13 mouse cellular contexts compared by ENCODE assay signal in genomic region chr15:75141812-75142360, GRCm38 (mm10). TPM values are rescaled to one million over a fixed set of nuclear protein-coding genes. Genes with fewer than 3 reads are reported as not detected.
A peak's percentile ranks its signal among the peaks of the same experiment; 100 is the strongest.
DNase-seq lines count a peak whose midpoint lies in the region; ATAC-seq and TF ChIP-seq lines count a peak whose summit lies in the region.
"Not testable (repeated sequence)": the region's sequence is repeated elsewhere in the genome, so short reads cannot be mapped to it uniquely, and the experiment has no call there.
"Had no signal": no experiment of that assay in that cellular context is flagged by ENCODE, and none has a peak within 500 bp of the region (broad histone marks: within the 10 kb centered on the region; RNA-seq: fewer than 3 reads in every experiment).

No protein-coding gene starts in this region.

- H3K27me3 ChIP-seq in midbrain, postnatal 0 days (ENCODE audit: insufficient read depth, low read length); spleen, adult 2 months (ENCODE audit: control insufficient read depth, insufficient read depth, low read length): not testable (repeated sequence)

- H3K36me3 ChIP-seq in midbrain, postnatal 0 days (ENCODE audit: insufficient read depth, low read length); spleen, adult 2 months (ENCODE audit: control insufficient read depth, insufficient read depth, low read length): not testable (repeated sequence)

- not testable (repeated sequence) for H3K9me3 ChIP-seq in midbrain, postnatal 0 days (ENCODE audit: low read length)

- not testable (repeated sequence) for H3K27ac ChIP-seq in midbrain, postnatal 0 days (ENCODE audit: low read depth, low read length); spleen, adult 2 months (ENCODE audit: insufficient read depth, low read length)

- DNase-seq in R1 (ENCODE audit: low read depth, low spot score) (peak; percentile 62), liver (peak; percentile 12)
- DNase-seq in c-Kit-positive CD71-negative TER-119-negative erythroid progenitor cells, embryonic 14.5 days (ENCODE audit: low read depth) = peak; percentile 37
- peak; percentile 11 for DNase-seq in forelimb bud, embryonic 11.5 days (ENCODE audit: low read depth, low spot score)
- peak; percentile 30 for DNase-seq in kidney, adult 18-20 months
- DNase-seq in midbrain, postnatal 0 days (ENCODE audit: low spot score) = peak; percentile 2
- DNase-seq in spleen, adult 2 months (ENCODE audit: low read depth in 1 of 2, low spot score in 2 of 2) = peak; percentile 28 to 44

- not testable (repeated sequence) for ATAC-seq in midbrain, postnatal 0 days (ENCODE audit: low FRiP score)

- TF ChIP-seq CTCF in midbrain, postnatal 0 days (IDR thresholded peaks at IDR 0.05) = peak; percentile 57
- peak; percentile 34; the same call in 1 of the 2 replicates for TF ChIP-seq CTCF in spleen, adult 2 months (IDR thresholded peaks at IDR 0.05; ENCODE audit: extremely low read depth, insufficient read depth, insufficient read length, insufficient replicate concordance)

- H3K4me2 ChIP-seq in midbrain, postnatal 0 days (ENCODE audit: low read depth, low read length, poor library complexity, severe bottlenecking) = not testable (repeated sequence)

- H3K4me1 ChIP-seq in midbrain, postnatal 0 days (ENCODE audit: insufficient read depth, low read length); spleen, adult 2 months (ENCODE audit: control insufficient read depth, insufficient read depth, insufficient read length): not testable (repeated sequence)

- H3K9ac ChIP-seq in midbrain, postnatal 0 days (replicated peaks; ENCODE audit: low read length, poor library complexity, severe bottlenecking) = not testable (repeated sequence)

- 43% methylated on average over 6 of the region's 6 CpGs for WGBS in midbrain, postnatal 0 days
- WGBS in spleen, adult 2 months = 46% methylated on average over 6 of the region's 6 CpGs

- TF ChIP-seq POLR2A in spleen, adult 2 months (IDR thresholded peaks at IDR 0.05; ENCODE audit: low read depth, low read length) = not testable (repeated sequence)

- not testable (repeated sequence) for H3K4me3 ChIP-seq in midbrain, postnatal 0 days (ENCODE audit: low read depth, low read length); spleen, adult 2 months (ENCODE audit: extremely low read depth, insufficient read depth, insufficient read length)

RNA-seq across cellular contexts. Expression of gene Ly6g, which starts 13.2 kb away (rescaled TPM):
- total RNA-seq in midbrain, postnatal 0 days (2014; rRNA removed) = not detected in 2 replicates
- not detected in 2 replicates for polyA plus RNA-seq in midbrain, postnatal 0 days (2015; fragmentation: Nextera tagmentation; extraction: Ambion mirVana)
- polyA plus RNA-seq in spleen, adult 2 months (2012; rRNA removed) = 1.7 TPM in 2 replicates
- total RNA-seq: layer of hippocampus, postnatal 36 days had no signal
- polyA plus RNA-seq: embryonic facial prominence, embryonic 13.5 days; frontal cortex, adult 2 months; heart, embryonic 11.5 days; intestine, embryonic 15.5 days; neural tube, embryonic 12.5 days had no signal

RNA-seq across cellular contexts. Expression of gene Ly6c2, which starts 30.1 kb away (rescaled TPM):
- total RNA-seq in midbrain, postnatal 0 days (2014; rRNA removed) = not detected in 2 replicates
- 0.39 and 0.56 TPM in 2 replicates for polyA plus RNA-seq in midbrain, postnatal 0 days (2015; fragmentation: Nextera tagmentation; extraction: Ambion mirVana)
- polyA plus RNA-seq in spleen, adult 2 months (2012; rRNA removed) = 193 and 254 TPM in 2 replicates
- polyA plus RNA-seq: heart, embryonic 11.5 days; neural tube, embryonic 12.5 days had no signal

Comparison
In these comparisons a context has a peak if more than half of its experiments do, and no peak if none do; other contexts are left out.
1. DNase-seq: peak in every context shown above with its lines; median percentile 62 in R1; 37 in c-Kit-positive CD71-negative TER-119-negative erythroid progenitor cells, embryonic 14.5 days; 36 in spleen, adult 2 months; 30 in kidney, adult 18-20 months; 12 in liver; 11 in forelimb bud, embryonic 11.5 days; 2 in midbrain, postnatal 0 days.
2. RNA of gene Ly6c2, which starts 30.1 kb away (polyA plus RNA-seq): 193 to 254 TPM in spleen, adult 2 months; 0.39 to 0.56 TPM in midbrain, postnatal 0 days; every median in the first group is over 100 times any median in the second.